In the genomic region with DNA sequence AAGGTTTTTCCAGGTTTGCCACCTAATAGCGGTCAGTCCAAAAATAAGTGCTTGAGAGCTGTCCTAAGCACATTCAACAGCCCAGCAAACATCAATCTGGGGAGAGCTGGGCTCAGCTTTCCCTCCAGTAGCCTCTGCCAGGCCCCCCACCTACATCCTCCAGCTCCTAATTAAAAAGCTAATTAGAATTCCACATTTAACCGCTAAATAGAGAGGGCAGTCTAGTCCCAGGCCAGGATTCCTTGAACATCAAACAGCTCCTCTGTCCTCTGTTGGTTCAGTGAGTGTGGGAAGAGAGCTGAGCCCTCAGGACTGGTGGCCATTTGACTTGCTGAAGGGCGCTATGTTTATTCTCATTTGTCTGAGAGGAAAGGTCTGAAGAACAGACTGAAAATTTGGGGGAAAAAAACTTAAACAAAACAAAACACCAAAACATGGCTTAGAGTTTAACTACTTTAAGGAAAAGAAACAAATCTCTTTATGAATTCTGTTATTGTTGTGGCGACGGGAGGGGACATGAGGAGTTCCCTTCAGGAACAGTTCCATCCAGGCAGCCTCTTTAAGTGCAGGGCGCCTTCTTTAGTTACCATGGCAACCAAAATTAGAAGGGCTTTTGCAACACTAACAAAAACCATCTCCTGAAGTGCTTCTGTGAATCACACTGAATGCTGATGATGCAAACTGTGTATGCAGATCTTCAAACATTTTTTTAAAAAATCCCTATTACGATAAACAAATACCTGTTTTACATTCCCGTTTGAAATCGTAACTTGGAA, we compare ENCODE assay signal across 11 mouse cellular contexts. TPM values are rescaled to one million over a fixed set of nuclear protein-coding genes. Genes with fewer than 3 reads are reported as not detected.
DNase-seq lines count a peak whose midpoint lies in the region; ATAC-seq and TF ChIP-seq lines count a peak whose summit lies in the region.
"Had no signal": no experiment of that assay in that cellular context is flagged by ENCODE, and none has a peak within 500 bp of the region (broad histone marks: within the 10 kb centered on the region; RNA-seq: fewer than 3 reads in every experiment).

No protein-coding gene starts in this region.

- H3K27ac ChIP-seq in forebrain, embryonic 13.5 days: peak overlapping the region; percentile 79
- no peak overlapping the region for H3K27ac ChIP-seq in heart, adult 2 months
- H3K27ac ChIP-seq: liver, embryonic 13.5 days had no signal

- H3K9ac ChIP-seq in forebrain, embryonic 13.5 days: no peak overlapping the region
- H3K9ac ChIP-seq in heart, adult 2 months (ENCODE audit: low read depth, low read length): no peak overlapping the region
- H3K9ac ChIP-seq: liver, embryonic 13.5 days had no signal

- H3K36me3 ChIP-seq in forebrain, embryonic 13.5 days (ENCODE audit: poor library complexity, severe bottlenecking): 0 out of 2 replicates have a peak, but pooled peaks cover 3% of the 10 kb centered on the region
- H3K36me3 ChIP-seq in heart, adult 2 months (ENCODE audit: control insufficient read depth, insufficient read depth, low read length): no peaks in the 10 kb centered on the region
- H3K36me3 ChIP-seq: liver, embryonic 13.5 days had no signal

- no peaks in the 10 kb centered on the region for H3K27me3 ChIP-seq in forebrain, embryonic 13.5 days
- H3K27me3 ChIP-seq in heart, adult 2 months (ENCODE audit: control insufficient read depth, insufficient read depth, low read length): no peaks in the 10 kb centered on the region

- no peak for TF ChIP-seq EP300 in heart, adult 2 months (IDR thresholded peaks at IDR 0.05; ENCODE audit: insufficient read depth, low read depth, low read length)

- peaks cover 39% of the 10 kb centered on the region for H3K4me1 ChIP-seq in forebrain, embryonic 13.5 days
- H3K4me1 ChIP-seq in heart, adult 2 months (ENCODE audit: control insufficient read depth, insufficient read depth, low read length): no peaks in the 10 kb centered on the region; the same call in 1 of the 2 replicates

- intact Hi-C loops in left cerebral cortex, postnatal 25 days (cut with DNase I): loop anchor here (2.0 kb wide), 1 partner anchor 37 kb away; a partner anchor contains a TSS
- intact Hi-C loops in heart, adult 2 months (cut with DNase I): loop anchor here (2.0 kb wide), 1 partner anchor 15 kb away; no protein-coding TSS in a partner anchor

- no peak for TF ChIP-seq POLR2A in heart, adult 2 months (IDR thresholded peaks at IDR 0.05; ENCODE audit: insufficient read depth, low read depth, low read length)

- H3K79me2 ChIP-seq in heart, adult 2 months (replicated peaks; ENCODE audit: control insufficient read depth, insufficient read depth, low read length): no peaks in the 10 kb centered on the region; the same call in 1 of the 2 replicates

- WGBS in forebrain, embryonic 13.5 days: 17% methylated on average over 9 of the region's 9 CpGs
- WGBS in heart, adult 2 months: 80% methylated on average over 9 of the region's 9 CpGs

- peak overlapping the region; percentile 62 for H3K4me3 ChIP-seq in forebrain, embryonic 13.5 days
- H3K4me3 ChIP-seq in heart, adult 2 months: no peak overlapping the region
- H3K4me3 ChIP-seq: liver, embryonic 13.5 days had no signal

- H3K4me2 ChIP-seq in forebrain, embryonic 13.5 days: peak overlapping the region; percentile 95

- DNase-seq in frontal cortex, postnatal 25 days (ENCODE audit: low spot score in 2 of 2): no peak
- DNase-seq in Muller cell, postnatal 12 days (ENCODE audit: inconsistent ontology term): peak; percentile 86
- peak; percentile 30 to 78 for DNase-seq in left cerebral cortex, postnatal 25 days (ENCODE audit: low spot score in 2 of 2)
- no peak for DNase-seq in ovary, postnatal 10 days (ENCODE audit: low spot score)
- no peak for DNase-seq in heart, adult 2 months
- DNase-seq: adrenal gland, postnatal 36 days; kidney, adult 2 months; liver, embryonic 13.5 days had no signal

- no peaks in the 10 kb centered on the region for H3K9me3 ChIP-seq in forebrain, embryonic 13.5 days (replicated peaks)
- H3K9me3 ChIP-seq: liver, embryonic 13.5 days had no signal

- no peak for TF ChIP-seq CTCF in heart, adult 2 months (IDR thresholded peaks at IDR 0.05)

- peak; percentile 41 for ATAC-seq in frontal cortex, adult (ENCODE audit: low TSS enrichment)
- ATAC-seq in forebrain, embryonic 13.5 days: peak; percentile 63
- ATAC-seq in activated CD4-positive, CD25-positive, alpha-beta regulatory T cell, adult 4 months: no peak

RNA-seq across cellular contexts. Expression of a gene that starts 1.6 kb away (rescaled TPM):
- polyA plus RNA-seq in forebrain, embryonic 13.5 days (2015; fragmentation: Nextera tagmentation; extraction: Ambion mirVana): 4.2 and 4.8 TPM in 2 replicates
- total RNA-seq in left cerebral cortex, postnatal 25 days (2021): 10 to 100 TPM; 13.6 to 16.3 TPM
- 1 to 10 TPM in 1 of 2 experiments, under 1 TPM in 1; 0.62 to 1.1 TPM for polyA plus RNA-seq in activated CD4-positive, CD25-positive, alpha-beta regulatory T cell, adult 4 months (2017; shearing (Covaris generic))
- total RNA-seq in heart, adult 2 months (2021): 1 to 10 TPM; 1.2 to 1.8 TPM
- polyA plus RNA-seq in heart, adult 2 months (2012; rRNA removed): 0.64 and 1.2 TPM in 2 replicates

RNA-seq across cellular contexts. Expression of a gene that starts 36.6 kb away (rescaled TPM):
- polyA plus RNA-seq in forebrain, embryonic 13.5 days (2015; fragmentation: Nextera tagmentation; extraction: Ambion mirVana): 52.8 and 53.4 TPM in 2 replicates
- total RNA-seq in left cerebral cortex, postnatal 25 days (2021): 10 to 100 TPM; 44.2 to 48.2 TPM
- polyA plus RNA-seq in activated CD4-positive, CD25-positive, alpha-beta regulatory T cell, adult 4 months (2017; shearing (Covaris generic)): 10 to 100 TPM; 18.8 to 22.1 TPM
- 10 to 100 TPM; 18.4 to 18.7 TPM for total RNA-seq in heart, adult 2 months (2021)
- 5.0 and 7.3 TPM in 2 replicates for polyA plus RNA-seq in heart, adult 2 months (2012; rRNA removed)

Comparison
In these comparisons a context has a peak if more than half of its experiments do, and no peak if none do; other contexts are left out.
1. DNase-seq: peak in Muller cell, postnatal 12 days (single experiment) and left cerebral cortex, postnatal 25 days (2 of 2); none in frontal cortex, postnatal 25 days (0 of 2), ovary, postnatal 10 days (single experiment) and heart, adult 2 months (0 of 2).